ENCODE assay signal across 9 mouse cellular contexts in the genomic region with DNA sequence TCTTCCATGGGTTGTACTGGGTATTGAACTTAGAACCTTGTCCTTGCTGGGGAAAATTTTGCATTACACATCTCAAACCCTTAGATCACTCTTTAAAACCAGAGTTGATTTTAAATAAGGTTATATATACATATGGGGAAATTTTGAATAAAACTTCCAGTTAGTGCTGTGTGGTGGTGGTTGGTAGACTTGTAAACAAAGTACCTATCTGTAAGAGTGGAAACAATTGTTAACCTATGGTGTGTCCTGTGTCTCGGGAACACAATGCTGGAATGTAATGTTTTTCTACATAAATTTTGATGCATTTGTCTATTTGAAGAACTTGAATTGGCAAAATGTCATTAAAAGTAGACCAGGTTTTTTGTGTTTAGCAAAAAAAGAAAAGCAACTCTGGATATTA. TPM values are rescaled to one million over a fixed set of nuclear protein-coding genes. Genes with fewer than 3 reads are reported as not detected.
DNase-seq lines count a peak whose midpoint lies in the region; ATAC-seq and TF ChIP-seq lines count a peak whose summit lies in the region.
"Had no signal": no experiment of that assay in that cellular context is flagged by ENCODE, and none has a peak within 500 bp of the region (broad histone marks: within the 10 kb centered on the region; RNA-seq: fewer than 3 reads in every experiment).

No protein-coding gene starts in this region.

- DNase-seq in heart, postnatal 4 days: no peak
- no peak for DNase-seq in G1E (ENCODE audit: low spot score)
- no peak for DNase-seq in hindbrain, embryonic 11.5 days (ENCODE audit: low spot score)
- DNase-seq in liver, postnatal 0 days: no peak
- no peak for DNase-seq in yolk sac, embryonic 10.5 days (ENCODE audit: low spot score)
- DNase-seq in embryo, embryonic 10 days (ENCODE audit: low spot score): no peak
- no peak for DNase-seq in urinary bladder, postnatal 14 days (ENCODE audit: low spot score)
- DNase-seq: kidney, adult 2 months had no signal

- H3K4me3 ChIP-seq in heart, embryonic 13.5 days: peak overlapping the region; percentile 100
- H3K4me3 ChIP-seq in G1E (ENCODE audit: low read depth, low read length): peak overlapping the region; percentile 96
- H3K4me3 ChIP-seq in hindbrain, embryonic 11.5 days (ENCODE audit: low read depth, low read length): peak overlapping the region; percentile 27
- H3K4me3 ChIP-seq in liver, postnatal 0 days (ENCODE audit: low read depth, low read length): peak overlapping the region; percentile 91

- H3K36me3 ChIP-seq in heart, embryonic 13.5 days: peaks cover 24% of the 10 kb centered on the region
- peaks cover 31% of the 10 kb centered on the region for H3K36me3 ChIP-seq in G1E (replicated peaks)
- no peaks in the 10 kb centered on the region for H3K36me3 ChIP-seq in hindbrain, embryonic 11.5 days (ENCODE audit: control insufficient read depth, insufficient read depth, low read length)
- peaks cover 22% of the 10 kb centered on the region for H3K36me3 ChIP-seq in liver, postnatal 0 days (replicated peaks; ENCODE audit: insufficient read depth, low read length)

- peak overlapping the region; percentile 77 for H3K9ac ChIP-seq in heart, embryonic 13.5 days
- H3K9ac ChIP-seq in hindbrain, embryonic 11.5 days (ENCODE audit: low read depth, low read length): no peak overlapping the region
- peak overlapping the region; percentile 51; the same call in 1 of the 2 replicates for H3K9ac ChIP-seq in liver, postnatal 0 days (replicated peaks)

- no peak overlapping the region for H3K27ac ChIP-seq in heart, embryonic 13.5 days (replicated peaks)
- no peak overlapping the region for H3K27ac ChIP-seq in hindbrain, embryonic 11.5 days (ENCODE audit: low read depth, low read length)
- H3K27ac ChIP-seq in liver, postnatal 0 days (ENCODE audit: low read depth): no peak overlapping the region

- H3K9me3 ChIP-seq in heart, embryonic 13.5 days: no peaks in the 10 kb centered on the region
- no peaks in the 10 kb centered on the region for H3K9me3 ChIP-seq in G1E (replicated peaks)
- H3K9me3 ChIP-seq in hindbrain, embryonic 11.5 days (ENCODE audit: control insufficient read depth, low read length): no peaks in the 10 kb centered on the region
- no peaks in the 10 kb centered on the region for H3K9me3 ChIP-seq in liver, postnatal 0 days (ENCODE audit: low read length)

- H3K4me2 ChIP-seq in heart, embryonic 13.5 days: peak overlapping the region; percentile 84
- peak overlapping the region; percentile 41 for H3K4me2 ChIP-seq in hindbrain, embryonic 11.5 days (replicated peaks; ENCODE audit: low read depth, low read length)
- H3K4me2 ChIP-seq in liver, postnatal 0 days (ENCODE audit: low read depth, low read length): peak overlapping the region; percentile 85

- ATAC-seq in heart, embryonic 13.5 days (ENCODE audit: extremely low read depth, insufficient number of reproducible peaks, low FRiP score, low TSS enrichment): no peak
- ATAC-seq in G1E (ENCODE audit: extremely low read depth, insufficient number of reproducible peaks, low FRiP score, poor library complexity, severe bottlenecking): no peak
- ATAC-seq in hindbrain, embryonic 11.5 days (ENCODE audit: low FRiP score): no peak
- ATAC-seq in liver, postnatal 0 days: no peak

- no peak for TF ChIP-seq CTCF in G1E (IDR thresholded peaks at IDR 0.05; ENCODE audit: low read depth, low read length)
- TF ChIP-seq CTCF in liver, postnatal 0 days (IDR thresholded peaks at IDR 0.05; ENCODE audit: low read depth): no peak

- H3K27me3 ChIP-seq in heart, embryonic 13.5 days (replicated peaks): no peaks in the 10 kb centered on the region
- no peaks in the 10 kb centered on the region for H3K27me3 ChIP-seq in G1E (ENCODE audit: insufficient read depth, low read length)
- no peaks in the 10 kb centered on the region for H3K27me3 ChIP-seq in hindbrain, embryonic 11.5 days (ENCODE audit: control insufficient read depth, insufficient read depth, low read length)
- no peaks in the 10 kb centered on the region for H3K27me3 ChIP-seq in liver, postnatal 0 days (ENCODE audit: insufficient read depth, low read length)

- 9% methylated on average over 1 of the region's 1 CpGs for WGBS in heart, embryonic 13.5 days
- 22% methylated on average over 1 of the region's 1 CpGs for WGBS in hindbrain, embryonic 11.5 days
- 7% methylated on average over 1 of the region's 1 CpGs for WGBS in liver, postnatal 0 days (ENCODE audit: insufficient replicate concordance)

- peaks cover 37% of the 10 kb centered on the region for H3K4me1 ChIP-seq in heart, embryonic 13.5 days
- peaks cover 30% of the 10 kb centered on the region for H3K4me1 ChIP-seq in G1E (ENCODE audit: insufficient read depth, low read depth, low read length)
- no peaks in the 10 kb centered on the region for H3K4me1 ChIP-seq in hindbrain, embryonic 11.5 days (replicated peaks; ENCODE audit: control insufficient read depth, insufficient read depth, low read length)
- H3K4me1 ChIP-seq in liver, postnatal 0 days (ENCODE audit: insufficient read depth): peaks cover 9% of the 10 kb centered on the region

- TF ChIP-seq EP300 in liver, postnatal 0 days (IDR thresholded peaks at IDR 0.05; ENCODE audit: low read depth): no peak

RNA-seq across cellular contexts. Expression of a gene that starts 31.0 kb away (rescaled TPM):
- polyA plus RNA-seq in heart, embryonic 13.5 days (2015; fragmentation: Nextera tagmentation; extraction: Ambion mirVana): 309 and 332 TPM in 2 replicates
- total RNA-seq in heart, postnatal 4 days (2021): 100 to 1,000 TPM; 311 to 319 TPM
- total RNA-seq in G1E (2014; fragmentation: Nextera tagmentation): 1,171 and 1,332 TPM in 2 replicates
- 1,188 and 1,473 TPM in 2 replicates for total RNA-seq in G1E (2017)
- 2,449 and 2,463 TPM in 2 replicates for polyA plus RNA-seq in G1E (2012)
- 546 and 563 TPM in 2 replicates for polyA plus RNA-seq in hindbrain, embryonic 11.5 days (2014; fragmentation: Nextera tagmentation; extraction: Ambion mirVana)
- 186 and 207 TPM in 2 replicates for polyA plus RNA-seq in liver, postnatal 0 days (2015; fragmentation: Nextera tagmentation; extraction: Ambion mirVana)

Comparison
In these comparisons a context has a peak if more than half of its experiments do, and no peak if none do; other contexts are left out.
1. H3K4me3 ChIP-seq: peak in every context shown above with its lines; median percentile 100 in heart, embryonic 13.5 days; 96 in G1E; 91 in liver, postnatal 0 days; 27 in hindbrain, embryonic 11.5 days.